Mouse (Mus musculus) thymus, postnatal 10 days (tissue): ENCODE data around the gene Extl1.

Experiments
- DNase-seq, 2 experiments: peaks; one replicate each; pipeline ENCODE4 v3.0.0; 2021; ENCODE audit warnings: low spot score in 2 of 2

Gene Extl1

DNA sequence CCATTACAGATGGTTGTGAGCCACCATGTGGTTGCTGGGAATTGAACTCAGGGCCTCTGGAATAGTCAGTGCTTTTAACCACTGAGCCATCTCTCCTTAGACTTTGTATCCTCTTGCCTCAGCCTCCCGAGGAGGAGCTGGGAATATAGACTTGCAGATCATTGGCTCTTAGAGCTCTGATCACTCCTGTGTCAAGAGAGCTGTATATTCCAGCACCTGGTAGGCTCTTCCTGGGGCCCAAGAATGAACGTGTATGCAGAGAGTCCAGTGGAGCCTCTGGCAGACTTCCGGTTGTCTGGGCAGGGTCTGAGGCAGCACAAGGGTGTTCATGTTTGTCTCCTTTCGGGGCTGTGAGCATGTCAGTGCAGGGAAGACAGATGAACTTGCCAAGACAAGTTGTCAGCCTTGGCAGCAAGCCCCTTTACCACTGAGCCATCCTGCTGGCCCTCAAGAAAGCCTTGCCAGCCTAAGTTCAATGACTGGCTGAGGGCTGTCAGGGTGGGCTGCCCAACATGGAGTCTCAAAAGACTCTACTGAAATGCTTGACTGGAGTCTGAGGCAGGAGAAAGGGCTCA, 69.5 kb downstream of the Extl1 start:
- no peak for DNase-seq

DNA sequence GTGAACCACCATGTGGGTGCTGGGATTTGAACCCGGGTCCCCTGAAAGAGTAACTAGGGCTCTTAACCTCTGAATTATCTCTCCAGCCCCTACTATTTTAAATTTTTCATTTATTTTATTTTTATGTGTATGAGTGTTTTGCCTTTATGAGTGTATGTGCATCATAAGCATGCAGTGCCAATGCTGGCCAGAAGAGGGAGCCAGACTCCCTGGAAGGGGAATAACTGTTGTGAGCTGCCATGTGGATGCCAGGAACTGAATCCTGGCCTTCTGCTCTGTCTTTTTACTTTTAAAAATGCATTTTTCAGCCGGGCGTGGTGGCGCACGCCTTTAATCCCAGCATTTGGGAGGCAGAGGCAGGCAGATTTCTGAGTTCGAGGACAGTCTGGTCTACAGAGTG, 70.7 kb downstream of the Extl1 start:
- DNase-seq = no peak

DNA sequence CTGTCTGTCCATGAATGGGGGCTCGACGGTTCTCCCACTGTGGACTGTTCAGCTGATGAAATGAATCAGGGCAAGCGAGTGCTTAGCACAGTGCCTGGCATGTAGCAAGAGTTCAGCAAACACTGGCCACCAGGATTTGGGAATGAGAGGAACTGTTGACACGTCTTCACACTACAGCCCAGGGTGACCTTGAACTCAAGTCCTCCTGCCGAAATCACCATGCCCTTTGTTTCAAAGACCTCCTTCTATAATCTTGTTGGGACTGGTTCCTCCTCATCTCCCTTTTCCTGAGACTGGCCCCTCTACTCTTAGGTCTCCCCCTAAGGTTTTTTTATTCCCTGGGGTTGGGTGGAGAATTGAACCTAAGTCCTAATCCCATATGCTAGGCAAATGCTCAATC, 71.3 kb downstream of the Extl1 start:
- no peak for DNase-seq

DNA sequence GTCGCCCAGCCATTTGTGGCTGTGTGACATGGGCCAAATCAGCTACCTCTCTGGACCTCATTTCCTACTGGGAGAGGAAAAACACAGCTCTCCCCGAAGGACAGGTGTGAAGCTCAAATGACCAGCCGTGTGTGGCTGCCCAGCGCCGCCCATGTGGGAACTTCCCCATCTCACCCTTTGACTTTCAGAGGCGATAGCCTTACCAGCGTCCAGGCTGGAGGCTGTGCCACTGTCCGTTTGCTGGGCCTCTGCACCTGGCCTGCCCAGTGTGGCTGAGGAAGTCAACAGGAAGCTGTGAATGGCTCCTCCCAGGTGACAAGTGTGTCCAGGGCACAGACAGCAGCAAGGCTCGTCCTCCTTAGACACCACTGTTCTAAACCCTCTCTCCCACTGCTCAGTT, 71.9 kb downstream of the Extl1 start:
- DNase-seq = no peak

DNA sequence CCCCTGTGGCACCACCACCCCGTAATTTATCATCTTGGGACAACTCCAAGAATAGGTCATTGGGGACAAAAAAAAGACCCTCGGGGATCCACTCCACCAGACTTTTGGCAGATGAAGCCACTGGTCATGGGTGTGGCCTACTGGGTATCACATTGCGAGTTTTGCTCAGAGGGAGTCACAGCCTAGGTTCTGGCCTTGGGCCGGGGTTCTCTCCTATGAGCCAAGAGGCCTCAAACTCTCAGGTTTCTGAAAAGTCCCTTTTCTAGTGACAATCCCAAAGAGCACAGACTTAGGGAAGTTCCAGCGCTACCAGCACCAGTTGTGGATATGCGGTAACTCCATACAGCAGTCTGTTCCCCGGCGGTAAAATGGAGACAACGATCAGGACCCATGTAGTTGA, 73.0 kb downstream of the Extl1 start:
- no peak for DNase-seq

DNA sequence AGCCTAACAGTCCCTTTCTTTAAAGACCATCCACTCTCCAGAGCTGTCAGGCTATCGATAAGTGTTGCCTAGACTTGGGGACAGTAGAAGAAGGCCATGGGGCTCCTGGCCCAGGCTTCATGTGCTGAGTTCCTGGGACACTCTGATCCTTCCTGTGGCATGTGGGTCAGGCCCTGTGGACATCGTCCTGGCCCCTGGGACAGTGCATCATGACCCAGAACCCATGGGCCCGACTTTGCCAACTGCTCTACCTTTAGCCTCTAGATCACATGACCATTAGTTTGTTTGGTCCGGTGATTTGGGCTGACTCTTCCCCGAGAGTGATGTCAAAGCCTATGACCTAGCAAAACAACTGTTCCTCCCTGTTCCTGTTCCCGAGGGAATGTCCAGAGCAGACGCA, 73.5 kb downstream of the Extl1 start:
- DNase-seq = no peak

DNA sequence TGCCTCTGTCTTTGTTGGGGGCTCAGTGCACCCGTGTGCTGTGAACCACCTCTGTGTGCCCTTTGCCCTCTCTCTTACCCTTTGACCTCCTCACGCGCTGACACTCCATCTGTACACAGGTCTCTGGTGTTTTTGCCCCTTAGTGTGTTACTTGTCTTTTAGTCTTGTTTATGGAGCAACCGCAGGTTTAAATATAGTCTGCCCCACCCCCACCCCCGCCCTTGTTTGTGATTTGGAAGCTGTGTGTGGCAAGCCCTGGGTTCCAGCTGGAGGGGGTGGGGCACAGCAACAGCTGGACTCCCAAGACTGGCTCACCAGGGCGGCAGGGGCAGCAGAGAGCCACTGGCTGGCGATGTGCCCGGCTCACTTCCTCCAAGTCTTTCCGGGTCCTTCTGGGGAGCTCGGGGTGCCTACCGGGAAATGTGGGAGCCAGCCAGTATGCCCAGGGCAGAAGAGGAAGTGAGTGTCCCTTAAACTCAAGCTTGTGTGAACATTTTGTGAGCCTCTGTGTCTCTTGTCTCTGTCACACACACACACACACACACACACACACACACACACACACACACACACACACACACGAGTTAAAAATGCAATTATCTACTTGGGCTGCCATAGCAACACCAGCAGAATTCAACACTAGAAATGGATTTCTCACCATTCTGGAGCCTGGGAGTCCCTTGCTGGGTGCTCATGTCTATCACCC, 76.1 kb downstream of the Extl1 start:
- DNase-seq = no peak

DNA sequence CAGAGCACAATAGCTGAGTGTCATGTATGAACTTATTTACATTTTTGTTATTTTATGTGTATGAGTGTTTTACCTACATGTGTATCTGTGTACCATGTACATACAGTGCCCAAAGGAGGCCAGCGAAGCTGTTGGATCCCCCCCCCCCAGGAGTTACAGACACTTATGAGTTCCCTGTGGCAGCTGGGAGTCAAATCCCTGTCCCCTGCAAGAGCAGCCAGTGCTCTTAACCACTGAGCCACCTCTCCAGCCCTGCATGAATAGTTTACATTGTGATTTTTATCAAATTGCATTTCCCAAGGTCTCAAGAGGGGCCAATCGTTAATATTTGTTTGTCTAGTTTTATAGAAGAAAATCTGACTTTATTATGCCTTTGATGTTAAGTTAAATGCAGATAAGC, 76.7 kb downstream of the Extl1 start:
- DNase-seq = no peak
